Mouse (Mus musculus): Measurements from ENCODE around the gene Tead3.
"Not testable (repeated sequence)": the region's sequence is repeated elsewhere in the genome, so short reads cannot be mapped to it uniquely, and the experiment has no call there.

The Tead3 gene

GRCm38 (mm10) chr17:28358576-28359261, 8.1 kb upstream of the Tead3 start:
- not testable (repeated sequence) for DNase-seq

GRCm38 (mm10) chr17:28355871-28356270, 5.3 kb upstream of the Tead3 start:
- no peak for DNase-seq

- no peak for DNase-seq
Observed at GRCm38 (mm10) chr17:28352018-28352417, 1.4 kb upstream of the Tead3 start.

- DNase-seq: no peak
Observed at GRCm38 (mm10) chr17:28351353-28351890, 805 bp upstream of the Tead3 start.

GRCm38 (mm10) chr17:28349901-28350465, 634 bp downstream of the Tead3 start:
- peak; percentile 70 for DNase-seq

GRCm38 (mm10) chr17:28349264-28349880, 1.2 kb downstream of the Tead3 start:
- DNase-seq: no peak

- DNase-seq: no peak
Observed at GRCm38 (mm10) chr17:28348211-28348610, 2.4 kb downstream of the Tead3 start.

- no peak for DNase-seq
Observed at GRCm38 (mm10) chr17:28347327-28347726, 3.3 kb downstream of the Tead3 start.

- no peak for DNase-seq
Observed at GRCm38 (mm10) chr17:28345882-28346281, 4.7 kb downstream of the Tead3 start.

GRCm38 (mm10) chr17:28345271-28345721, 5.3 kb downstream of the Tead3 start:
- no peak for DNase-seq

- no peak for DNase-seq
Observed at GRCm38 (mm10) chr17:28344670-28345069, 5.9 kb downstream of the Tead3 start.

GRCm38 (mm10) chr17:28344050-28344607, 6.5 kb downstream of the Tead3 start:
- DNase-seq: no peak

- peak; percentile 82 for DNase-seq
Observed at GRCm38 (mm10) chr17:28341091-28341490, 9.5 kb downstream of the Tead3 start.

GRCm38 (mm10) chr17:28340578-28340977, 10.0 kb downstream of the Tead3 start:
- DNase-seq: no peak

GRCm38 (mm10) chr17:28337547-28337946, 13.1 kb downstream of the Tead3 start:
- DNase-seq: no peak

GRCm38 (mm10) chr17:28335267-28335666, 15.3 kb downstream of the Tead3 start:
- no peak for DNase-seq

GRCm38 (mm10) chr17:28332915-28333546, 17.6 kb downstream of the Tead3 start:
- peak; percentile 53 for DNase-seq

- DNase-seq: no peak
Observed at GRCm38 (mm10) chr17:28332113-28332914, 18.3 kb downstream of the Tead3 start.

GRCm38 (mm10) chr17:28331241-28332112, 19.1 kb downstream of the Tead3 start:
- no peak for DNase-seq

GRCm38 (mm10) chr17:28330590-28330989, 20.0 kb downstream of the Tead3 start:
- not testable (repeated sequence) for DNase-seq

GRCm38 (mm10) chr17:28330232-28330546, 20.4 kb downstream of the Tead3 start:
- no peak for DNase-seq

Measured in embryo, embryonic 11 days (tissue).